Mouse (Mus musculus): Measurements from ENCODE around the gene Pagr1a. TPM values are rescaled to one million over a fixed set of nuclear protein-coding genes. Genes with fewer than 3 reads are reported as not detected.
A peak's percentile ranks its signal among the peaks of the same experiment; 100 is the strongest.

Pagr1a gene
- polyA plus RNA-seq, 1 experiment from 2014 or later, result 63.1 TPM

- Histone ChIP-seq H3K27me3 (replicated peaks) (no peaks in the 10 kb centered on the region), H3K9me3 (no peaks in the 10 kb centered on the region), H3K9ac (no peak overlapping the region), H3K27ac (no peak overlapping the region), H3K36me3 (peaks cover 31% of the 10 kb centered on the region), H3K4me1 (peaks cover 4% of the 10 kb centered on the region), H3K4me3 (no peak overlapping the region), H3K4me2 (replicated peaks) (no peak overlapping the region)
- no peak for ATAC-seq (ENCODE audit: low FRiP score, low read depth)
- 92% methylated on average over 4 of the region's 4 CpGs for WGBS
These were observed 35.1 kb downstream of the Pagr1a start for GRCm38 (mm10) chr7:126982054-126982453.

GRCm38 (mm10) chr7:126981601-126982000 lies 35.6 kb downstream of the Pagr1a start:
- H3K4me3 ChIP-seq, result no peak overlapping the region
- WGBS, result 92% methylated on average over 2 of the region's 2 CpGs
- no peaks in the 10 kb centered on the region for H3K9me3 ChIP-seq
- no peak overlapping the region for H3K4me2 ChIP-seq (replicated peaks)
- H3K36me3 ChIP-seq, result peaks cover 31% of the 10 kb centered on the region
- peaks cover 8% of the 10 kb centered on the region for H3K4me1 ChIP-seq
- ATAC-seq (ENCODE audit: low FRiP score, low read depth), result no peak
- H3K9ac ChIP-seq, result no peak overlapping the region
- no peak overlapping the region for H3K27ac ChIP-seq
- H3K27me3 ChIP-seq (replicated peaks), result no peaks in the 10 kb centered on the region

- H3K4me1 ChIP-seq, result peaks cover 8% of the 10 kb centered on the region
- no peak for ATAC-seq (ENCODE audit: low FRiP score, low read depth)
- 93% methylated on average over 6 of the region's 6 CpGs for WGBS
- no peak overlapping the region for H3K4me2 ChIP-seq (replicated peaks)
- no peak overlapping the region for H3K27ac ChIP-seq
- H3K36me3 ChIP-seq, result peaks cover 31% of the 10 kb centered on the region
- no peaks in the 10 kb centered on the region for H3K9me3 ChIP-seq
- H3K4me3 ChIP-seq, result no peak overlapping the region
- H3K27me3 ChIP-seq (replicated peaks), result no peaks in the 10 kb centered on the region
- H3K9ac ChIP-seq, result no peak overlapping the region
These were observed 38.3 kb downstream of the Pagr1a start for GRCm38 (mm10) chr7:126978841-126979240.

GRCm38 (mm10) chr7:126976878-126977459 lies 40.2 kb downstream of the Pagr1a start:
- no peak for ATAC-seq (ENCODE audit: low FRiP score, low read depth)
- Histone ChIP-seq H3K27me3 (replicated peaks) (no peaks in the 10 kb centered on the region), H3K4me1 (peaks cover 8% of the 10 kb centered on the region), H3K9ac (peak overlapping the region; percentile 98), H3K9me3 (no peaks in the 10 kb centered on the region), H3K4me3 (peak overlapping the region; percentile 100), H3K27ac (no peak overlapping the region), H3K36me3 (peaks cover 31% of the 10 kb centered on the region), H3K4me2 (replicated peaks) (peak overlapping the region; percentile 86)
- WGBS, result 28% methylated on average over 14 of the region's 14 CpGs

DNA sequence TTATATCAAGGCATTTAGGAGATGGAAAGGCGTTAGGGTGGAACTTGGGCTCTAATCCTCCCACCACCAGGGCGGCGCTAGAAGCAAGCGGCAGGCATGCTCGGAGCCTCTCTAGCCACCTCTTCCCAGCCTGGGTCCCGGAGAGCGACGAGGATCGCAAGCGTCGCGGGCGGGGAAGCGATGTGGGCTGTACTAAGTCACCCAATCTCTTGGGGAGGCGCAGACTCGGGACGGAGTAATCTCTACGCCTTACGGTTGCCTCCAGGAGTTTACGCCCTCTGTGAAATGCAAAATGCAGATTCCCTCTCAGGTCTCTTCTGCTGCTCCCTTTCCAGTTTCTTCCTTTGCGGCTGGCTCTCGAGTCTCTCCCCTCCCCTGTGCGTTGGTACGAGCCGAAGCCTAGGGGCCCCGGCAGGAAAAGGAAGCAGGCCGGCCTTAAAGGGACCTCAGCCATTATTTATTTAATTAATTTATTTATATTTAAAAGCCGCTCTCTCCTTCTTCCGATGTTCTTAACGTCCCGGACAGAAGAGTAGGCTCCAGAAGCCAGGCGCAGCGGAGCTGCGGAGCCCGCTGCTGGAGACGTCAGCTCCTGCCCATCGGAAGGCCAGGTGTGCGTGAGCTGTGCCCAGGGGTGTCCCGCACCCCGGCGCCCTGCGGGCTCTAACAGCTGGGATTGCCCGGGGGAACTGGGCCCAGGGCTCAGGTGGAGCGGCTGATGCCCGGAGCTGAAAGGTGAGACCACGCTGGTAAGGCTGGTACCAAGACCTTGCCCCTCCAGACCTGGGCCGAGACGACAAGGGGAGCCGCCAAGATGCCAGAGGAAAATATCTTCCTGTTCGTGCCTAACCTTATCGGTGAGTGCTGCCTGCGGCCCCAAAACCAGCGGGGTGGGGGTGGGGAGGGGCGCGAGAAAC lies 40.9 kb downstream of the Pagr1a start, which contains the start of gene Cdiptos:
Gene Cdiptos, minus strand, starts transcription at position 149 of the 917 bp plus-strand sequence.
- peaks cover 8% of the 10 kb centered on the region for H3K4me1 ChIP-seq
- H3K36me3 ChIP-seq, result peaks cover 27% of the 10 kb centered on the region
- WGBS, result under 1% methylated on average over 55 of the region's 55 CpGs
- H3K9ac ChIP-seq, result peak within 1 kb of the TSS; percentile 98
- peak within 1 kb of the TSS; percentile 100 for H3K4me3 ChIP-seq
- H3K27ac ChIP-seq, result peak within 1 kb of the TSS; percentile 79
- peak; percentile 94 for ATAC-seq (ENCODE audit: low FRiP score, low read depth)
- peak within 1 kb of the TSS; percentile 86 for H3K4me2 ChIP-seq (replicated peaks)
- no peaks in the 10 kb centered on the region for H3K27me3 ChIP-seq (replicated peaks)
- H3K9me3 ChIP-seq, result no peaks in the 10 kb centered on the region

DNA sequence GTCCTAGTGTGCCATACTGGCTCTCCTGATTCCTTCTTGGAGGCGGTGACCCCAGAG lies 41.4 kb downstream of the Pagr1a start, which contains the start of gene Cdipt:
Gene Cdipt, plus strand, starts transcription at position 22 of the 57 bp plus-strand sequence.
- peak within 1 kb of the TSS; percentile 79 for H3K27ac ChIP-seq
- WGBS, result 0% methylated on average over 1 of the region's 1 CpGs
- no peak for ATAC-seq (ENCODE audit: low FRiP score, low read depth)
- H3K9ac ChIP-seq, result peak within 1 kb of the TSS; percentile 98
- no peaks in the 10 kb centered on the region for H3K27me3 ChIP-seq (replicated peaks)
- H3K4me2 ChIP-seq (replicated peaks), result peak within 1 kb of the TSS; percentile 86
- no peaks in the 10 kb centered on the region for H3K9me3 ChIP-seq
- peak within 1 kb of the TSS; percentile 100 for H3K4me3 ChIP-seq
- H3K36me3 ChIP-seq, result peaks cover 30% of the 10 kb centered on the region
- peaks cover 8% of the 10 kb centered on the region for H3K4me1 ChIP-seq

DNA sequence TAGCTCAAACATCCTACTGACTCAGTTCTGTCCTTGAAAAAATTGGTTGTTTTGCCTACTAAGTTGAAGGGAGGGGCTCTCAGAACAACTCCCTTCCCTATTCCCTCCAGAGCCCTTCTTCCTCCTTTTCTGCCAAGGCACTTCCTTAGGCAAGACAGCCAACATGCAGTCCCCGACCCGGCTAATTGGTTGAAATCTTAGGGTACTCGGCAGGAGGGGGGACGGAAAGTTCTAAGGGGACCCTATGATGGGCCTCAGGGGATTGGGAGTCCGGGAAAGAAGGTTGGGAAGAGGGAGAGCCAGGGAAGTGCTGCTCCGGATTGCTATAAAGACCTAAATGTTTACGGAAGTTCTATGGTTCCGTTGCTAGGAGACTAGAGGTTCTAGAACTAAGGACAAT lies 41.7 kb downstream of the Pagr1a start:
- Histone ChIP-seq H3K27ac (no peak overlapping the region), H3K9me3 (no peaks in the 10 kb centered on the region), H3K9ac (no peak overlapping the region), H3K4me1 (peaks cover 8% of the 10 kb centered on the region), H3K27me3 (replicated peaks) (no peaks in the 10 kb centered on the region), H3K4me2 (replicated peaks) (peak overlapping the region; percentile 86), H3K36me3 (peaks cover 31% of the 10 kb centered on the region), H3K4me3 (no peak overlapping the region; the same call in 1 of the 2 replicates)
- peak; percentile 10; the same call in 1 of the 2 replicates for ATAC-seq (ENCODE audit: low FRiP score, low read depth)
- WGBS, result 10% methylated on average over 8 of the region's 8 CpGs

DNA sequence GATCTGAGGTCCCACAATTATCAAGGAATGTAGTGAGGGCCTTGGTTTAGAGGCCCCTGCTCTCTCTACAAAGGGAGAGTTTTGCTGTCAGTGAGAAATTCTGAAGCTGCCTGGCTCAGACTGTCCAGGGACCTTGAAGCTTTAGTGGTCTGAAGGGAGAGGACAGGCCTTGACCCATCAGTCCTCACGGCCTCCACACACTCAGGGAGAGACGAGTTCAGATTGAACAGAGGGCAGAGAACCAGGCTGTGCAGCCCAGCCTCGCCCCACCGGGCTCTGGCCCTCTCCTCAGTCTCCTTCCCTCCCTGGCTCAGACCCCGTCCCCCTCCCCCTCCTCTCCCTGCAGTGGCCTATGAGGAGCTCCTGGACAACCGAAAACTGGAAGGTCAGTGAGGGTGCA lies 49.8 kb downstream of the Pagr1a start:
- Histone ChIP-seq H3K9me3 (no peaks in the 10 kb centered on the region), H3K4me1 (no peaks in the 10 kb centered on the region), H3K4me2 (replicated peaks) (no peak overlapping the region), H3K9ac (no peak overlapping the region), H3K36me3 (peaks cover 31% of the 10 kb centered on the region), H3K4me3 (no peak overlapping the region), H3K27me3 (replicated peaks) (peaks cover 11% of the 10 kb centered on the region), H3K27ac (no peak overlapping the region)
- 72% methylated on average over 6 of the region's 6 CpGs for WGBS
- no peak for ATAC-seq (ENCODE audit: low FRiP score, low read depth)

GRCm38 (mm10) chr7:126965568-126965967 lies 51.6 kb downstream of the Pagr1a start:
- 73% methylated on average over 3 of the region's 3 CpGs for WGBS
- Histone ChIP-seq H3K9ac (no peak overlapping the region), H3K4me1 (no peaks in the 10 kb centered on the region), H3K36me3 (peaks cover 24% of the 10 kb centered on the region), H3K9me3 (no peaks in the 10 kb centered on the region), H3K4me2 (replicated peaks) (no peak overlapping the region), H3K4me3 (no peak overlapping the region), H3K27me3 (replicated peaks) (peaks cover 19% of the 10 kb centered on the region), H3K27ac (no peak overlapping the region)
- no peak for ATAC-seq (ENCODE audit: low FRiP score, low read depth)

Small RNAs within 50 kb of the gene (microRNA-seq; reads per million reads assigned to microRNA genes)
- gene Gm44343, result not detected

Other genes with a start within 250 kb of the Pagr1a start
- 160 and 169 TPM in 2 replicates for gene Ypel3, start 240.4 kb downstream of the Pagr1a start, polyA plus RNA-seq (2016; fragmentation: Nextera tagmentation; extraction: Ambion mirVana)
- gene Tbx6, start 235.9 kb downstream of the Pagr1a start, polyA plus RNA-seq (2016; fragmentation: Nextera tagmentation; extraction: Ambion mirVana), result 0.68 and 0.72 TPM in 2 replicates
- gene Ppp4c, start 224.9 kb downstream of the Pagr1a start, polyA plus RNA-seq (2016; fragmentation: Nextera tagmentation; extraction: Ambion mirVana), result 293 and 310 TPM in 2 replicates
- 21.4 and 25.8 TPM in 2 replicates for gene Fam57b, start 219.7 kb downstream of the Pagr1a start, polyA plus RNA-seq (2016; fragmentation: Nextera tagmentation; extraction: Ambion mirVana)
- gene 4930451I11Rik, start 185.7 kb downstream of the Pagr1a start, polyA plus RNA-seq (2016; fragmentation: Nextera tagmentation; extraction: Ambion mirVana), result not detected in 2 replicates
- gene Doc2a, start 169.9 kb downstream of the Pagr1a start, polyA plus RNA-seq (2016; fragmentation: Nextera tagmentation; extraction: Ambion mirVana), result 6.2 and 9.1 TPM in 2 replicates
- 29.1 and 33.5 TPM in 2 replicates for gene Hirip3, start 155.4 kb downstream of the Pagr1a start, polyA plus RNA-seq (2016; fragmentation: Nextera tagmentation; extraction: Ambion mirVana)
- 86.4 and 88.0 TPM in 2 replicates for gene Ino80e, start 155.0 kb downstream of the Pagr1a start, polyA plus RNA-seq (2016; fragmentation: Nextera tagmentation; extraction: Ambion mirVana)
- 57.5 and 59.1 TPM in 2 replicates for gene Taok2, start 132.6 kb downstream of the Pagr1a start, polyA plus RNA-seq (2016; fragmentation: Nextera tagmentation; extraction: Ambion mirVana)
- gene Tmem219, start 94.4 kb downstream of the Pagr1a start, polyA plus RNA-seq (2016; fragmentation: Nextera tagmentation; extraction: Ambion mirVana), result 21.7 and 22.0 TPM in 2 replicates
- gene Kctd13, start 88.5 kb downstream of the Pagr1a start, polyA plus RNA-seq (2016; fragmentation: Nextera tagmentation; extraction: Ambion mirVana), result 62.1 and 62.8 TPM in 2 replicates
- 2.5 and 2.8 TPM in 2 replicates for gene Asphd1, start 67.8 kb downstream of the Pagr1a start, polyA plus RNA-seq (2016; fragmentation: Nextera tagmentation; extraction: Ambion mirVana)
- 17.7 and 20.0 TPM in 2 replicates for gene Sez6l2, start 66.8 kb downstream of the Pagr1a start, polyA plus RNA-seq (2016; fragmentation: Nextera tagmentation; extraction: Ambion mirVana)
- gene Cdipt, start 41.4 kb downstream of the Pagr1a start, polyA plus RNA-seq (2016; fragmentation: Nextera tagmentation; extraction: Ambion mirVana), result 101 and 103 TPM in 2 replicates
- 1.1 and 1.4 TPM in 2 replicates for gene Cdiptos, start 41.3 kb downstream of the Pagr1a start, polyA plus RNA-seq (2016; fragmentation: Nextera tagmentation; extraction: Ambion mirVana)
- gene Mvp, start 2.7 kb downstream of the Pagr1a start, polyA plus RNA-seq (2016; fragmentation: Nextera tagmentation; extraction: Ambion mirVana), result 5.9 and 6.6 TPM in 2 replicates
- not detected in 2 replicates for gene Pagr1b, start 868 bp downstream of the Pagr1a start, polyA plus RNA-seq (2016; fragmentation: Nextera tagmentation; extraction: Ambion mirVana)
- gene Gm42742, start 3.7 kb upstream of the Pagr1a start, polyA plus RNA-seq (2016; fragmentation: Nextera tagmentation; extraction: Ambion mirVana), result 46.4 and 66.2 TPM in 2 replicates
- 5.3 and 6.2 TPM in 2 replicates for gene Prrt2, start 3.9 kb upstream of the Pagr1a start, polyA plus RNA-seq (2016; fragmentation: Nextera tagmentation; extraction: Ambion mirVana)
- gene Maz, start 9.7 kb upstream of the Pagr1a start, polyA plus RNA-seq (2016; fragmentation: Nextera tagmentation; extraction: Ambion mirVana), result 134 TPM in 2 replicates
- gene Kif22, start 25.1 kb upstream of the Pagr1a start, polyA plus RNA-seq (2016; fragmentation: Nextera tagmentation; extraction: Ambion mirVana), result 90.8 and 93.0 TPM in 2 replicates
- not detected in 2 replicates for gene Zg16, start 70.0 kb upstream of the Pagr1a start, polyA plus RNA-seq (2016; fragmentation: Nextera tagmentation; extraction: Ambion mirVana)
- gene AI467606, start 74.0 kb upstream of the Pagr1a start, polyA plus RNA-seq (2016; fragmentation: Nextera tagmentation; extraction: Ambion mirVana), result 0.88 and 1.2 TPM in 2 replicates
- gene Qprt, start 104.9 kb upstream of the Pagr1a start, polyA plus RNA-seq (2016; fragmentation: Nextera tagmentation; extraction: Ambion mirVana), result 1.2 and 2.1 TPM in 2 replicates
- 0.15 and 0.34 TPM in 2 replicates for gene Spn, start 120.5 kb upstream of the Pagr1a start, polyA plus RNA-seq (2016; fragmentation: Nextera tagmentation; extraction: Ambion mirVana)
- gene Cd2bp2, start 178.7 kb upstream of the Pagr1a start, polyA plus RNA-seq (2016; fragmentation: Nextera tagmentation; extraction: Ambion mirVana), result 86.4 and 97.3 TPM in 2 replicates
- 43.4 and 45.6 TPM in 2 replicates for gene Tbc1d10b, start 191.1 kb upstream of the Pagr1a start, polyA plus RNA-seq (2016; fragmentation: Nextera tagmentation; extraction: Ambion mirVana)
- 54.2 and 72.8 TPM in 2 replicates for gene Mylpf, start 191.5 kb upstream of the Pagr1a start, polyA plus RNA-seq (2016; fragmentation: Nextera tagmentation; extraction: Ambion mirVana)
- gene Zfp553, start 215.7 kb upstream of the Pagr1a start, polyA plus RNA-seq (2016; fragmentation: Nextera tagmentation; extraction: Ambion mirVana), result 67.6 and 68.9 TPM in 2 replicates
- 30.1 and 32.8 TPM in 2 replicates for gene Sept1, start 215.8 kb upstream of the Pagr1a start, polyA plus RNA-seq (2016; fragmentation: Nextera tagmentation; extraction: Ambion mirVana)
- 58.1 and 61.9 TPM in 2 replicates for gene Zfp771, start 226.9 kb upstream of the Pagr1a start, polyA plus RNA-seq (2016; fragmentation: Nextera tagmentation; extraction: Ambion mirVana)
- gene Dctpp1, start 243.4 kb upstream of the Pagr1a start, polyA plus RNA-seq (2016; fragmentation: Nextera tagmentation; extraction: Ambion mirVana), result 130 and 144 TPM in 2 replicates